Mouse (Mus musculus) thymus, adult 2 months (tissue): Measurements from ENCODE around the gene Cacna2d2.

Experiments
- CTCF ChIP-seq: fragments of 200-500 bp; IDR thresholded peaks from 2 replicates; pipeline ENCODE4 v1.5.1; 2012; ENCODE audit warnings: mild to moderate bottlenecking, control low read depth, low read length, moderate library complexity, borderline replicate concordance; ENCODE audit not compliant: control insufficient read depth, poor library complexity, insufficient read depth; ENCODE audit errors: extremely low read depth
- POLR2A ChIP-seq: fragments of 200-500 bp; IDR thresholded peaks from 2 replicates; pipeline ENCODE4 v1.6.1; 2012; ENCODE audit warnings: mild to moderate bottlenecking, low read length, control low read depth, moderate library complexity; ENCODE audit not compliant: control insufficient read depth, poor library complexity, insufficient read depth; ENCODE audit errors: extremely low read depth

DNA sequence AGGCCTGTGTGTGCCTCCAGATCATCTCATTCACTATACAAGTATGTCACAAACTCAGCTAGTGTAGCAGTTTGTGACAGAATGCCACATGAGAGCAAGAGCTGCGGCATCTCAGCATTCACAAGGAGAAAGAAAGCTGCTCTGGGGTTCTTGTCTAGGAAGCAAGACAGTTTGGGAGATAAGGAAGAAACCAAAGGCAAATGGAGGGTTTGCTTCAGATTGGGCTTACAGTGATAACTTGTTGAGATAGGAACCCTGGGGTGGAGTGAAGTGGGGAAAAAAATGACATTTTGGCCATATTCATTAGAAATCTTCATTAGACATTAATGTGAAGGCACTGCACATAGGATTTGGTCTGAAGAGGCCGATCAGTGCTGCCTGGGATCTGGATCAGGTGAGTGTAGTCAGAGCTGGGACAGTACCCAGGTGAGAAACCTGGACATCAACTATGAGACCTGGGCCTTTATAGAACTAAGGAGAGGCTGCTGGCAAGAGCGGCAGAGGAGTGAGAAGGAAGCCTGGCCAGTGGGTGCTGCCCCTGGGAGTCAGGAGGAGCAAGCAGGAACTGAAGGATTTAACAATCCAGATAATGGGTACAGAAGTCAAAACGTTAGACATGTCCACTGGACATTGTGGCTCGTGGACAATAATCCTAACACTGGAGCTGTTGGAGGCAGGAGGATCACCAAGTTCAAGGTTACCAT is 153.4 kb downstream of the Cacna2d2 start:
- TF ChIP-seq CTCF = no peak
- TF ChIP-seq POLR2A = no peak
